Mouse (Mus musculus): ENCODE measurements around the gene Nsa2.
A peak's percentile ranks its signal among the peaks of the same experiment; 100 is the strongest.
"Not testable (repeated sequence)": the region's sequence is repeated elsewhere in the genome, so short reads cannot be mapped to it uniquely, and the experiment has no call there.

Gene Nsa2

DNA sequence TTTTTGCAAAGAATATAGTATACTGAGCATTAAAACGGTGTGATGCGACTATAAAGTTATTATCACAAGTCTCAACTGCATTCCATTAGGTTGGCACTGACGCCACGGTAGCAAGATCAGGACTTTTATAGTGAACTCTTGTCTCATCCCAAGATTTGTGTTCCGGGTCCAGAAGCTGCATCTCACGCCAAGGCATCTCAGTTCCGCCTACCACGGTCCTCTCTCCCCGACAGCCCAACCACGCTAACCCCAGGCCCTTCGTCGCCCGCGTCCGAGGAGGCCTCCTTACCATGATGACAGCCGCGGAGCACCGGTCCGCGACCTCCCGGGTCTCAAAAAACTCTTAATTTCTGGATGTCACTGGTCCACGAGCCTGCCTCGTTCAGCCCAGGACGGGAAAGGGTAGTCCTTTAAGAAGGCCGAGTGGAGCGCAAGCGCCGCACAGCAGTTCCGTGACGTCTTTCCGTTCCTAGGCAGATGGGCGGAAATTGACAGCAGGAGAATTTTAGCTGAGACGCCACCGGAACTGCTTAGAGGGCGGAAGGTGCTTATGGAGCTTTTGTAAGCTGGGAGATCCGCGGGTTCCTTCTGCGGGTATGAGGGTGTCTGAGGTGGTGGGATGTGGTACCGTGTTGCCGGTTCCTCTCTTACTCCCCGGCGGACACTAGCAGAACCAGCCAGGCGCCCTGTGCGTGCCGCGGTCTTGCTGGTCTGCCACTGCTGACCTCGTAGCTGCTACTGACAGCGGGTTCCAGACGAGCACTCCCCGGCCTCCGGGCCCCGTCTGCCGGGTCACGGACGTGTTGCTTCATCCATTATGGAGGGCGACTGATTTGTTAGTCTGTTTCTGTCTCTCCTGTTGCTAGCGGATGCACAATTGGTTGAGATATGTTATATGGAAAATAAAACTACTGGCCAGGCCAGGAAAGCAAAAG lies at the start of gene Nsa2, which contains the start of gene Gfm2:
Nsa2 (minus strand) TSS at position 472 of the 935 bp plus-strand sequence.
Gfm2 (plus strand) TSS at position 472 of the 935 bp plus-strand sequence.
- DNase-seq (ENCODE audit: low read depth, low spot score) = peak; percentile 91

DNA sequence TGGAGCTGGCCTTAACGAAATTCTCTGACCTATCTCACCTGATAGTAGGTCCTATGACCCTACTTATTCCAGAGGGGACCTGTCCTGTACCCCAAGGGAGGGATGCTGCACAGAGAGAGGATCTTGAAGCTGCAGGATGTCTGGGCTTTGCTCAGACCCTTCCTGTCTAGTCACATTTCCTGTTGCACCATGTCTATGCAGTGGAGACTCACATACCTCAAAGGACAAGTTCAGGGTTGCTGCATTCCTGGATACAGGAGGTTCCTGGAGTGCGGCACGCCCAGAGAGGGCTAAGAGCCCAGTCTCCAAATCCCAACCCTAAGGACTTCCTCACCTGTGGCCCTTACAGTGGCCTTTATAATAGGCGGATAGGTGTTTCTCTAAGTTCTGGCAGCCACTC lies 48.6 kb upstream of the Nsa2 start:
- DNase-seq (ENCODE audit: low read depth, low spot score) = no peak

DNA sequence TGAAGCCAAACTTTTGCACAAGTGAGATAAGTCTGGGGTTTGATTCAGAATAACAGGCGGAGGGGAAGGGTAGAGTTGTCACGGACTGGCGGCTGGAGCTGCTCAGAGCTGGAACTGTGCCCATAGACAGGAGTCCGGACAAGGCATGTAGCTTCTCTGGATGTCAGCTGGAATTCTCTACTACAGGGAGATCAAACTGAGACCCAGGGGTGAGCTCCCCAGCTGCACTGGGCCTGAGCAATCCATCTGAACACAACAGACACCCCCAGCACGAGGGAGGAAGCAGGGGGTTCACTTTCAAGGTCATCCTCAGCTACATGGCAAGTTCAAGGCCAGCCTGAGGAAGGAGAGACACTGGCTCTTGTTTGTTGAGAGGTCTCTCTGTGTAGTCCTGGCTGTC lies 46.9 kb upstream of the Nsa2 start:
- DNase-seq (ENCODE audit: low read depth, low spot score) = no peak

DNA sequence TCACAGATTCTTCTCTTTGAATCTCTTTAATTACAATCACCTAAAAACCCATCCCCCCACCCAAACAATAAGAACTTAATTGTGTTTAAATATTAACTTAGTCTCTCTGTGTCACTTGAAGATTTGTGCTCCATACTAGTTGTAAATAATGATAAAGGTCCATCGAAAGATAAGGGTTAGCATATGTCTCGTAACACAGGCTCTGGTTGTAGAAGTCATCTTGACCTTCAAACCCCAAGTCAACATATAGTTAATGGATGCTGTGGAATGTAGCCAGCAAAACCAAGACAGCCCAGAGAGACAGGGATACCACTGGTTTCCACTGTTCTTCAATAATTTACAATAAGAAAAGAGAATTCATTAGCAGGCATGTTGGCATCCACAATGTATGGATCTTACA lies 46.4 kb upstream of the Nsa2 start:
- no peak for DNase-seq (ENCODE audit: low read depth, low spot score)

DNA sequence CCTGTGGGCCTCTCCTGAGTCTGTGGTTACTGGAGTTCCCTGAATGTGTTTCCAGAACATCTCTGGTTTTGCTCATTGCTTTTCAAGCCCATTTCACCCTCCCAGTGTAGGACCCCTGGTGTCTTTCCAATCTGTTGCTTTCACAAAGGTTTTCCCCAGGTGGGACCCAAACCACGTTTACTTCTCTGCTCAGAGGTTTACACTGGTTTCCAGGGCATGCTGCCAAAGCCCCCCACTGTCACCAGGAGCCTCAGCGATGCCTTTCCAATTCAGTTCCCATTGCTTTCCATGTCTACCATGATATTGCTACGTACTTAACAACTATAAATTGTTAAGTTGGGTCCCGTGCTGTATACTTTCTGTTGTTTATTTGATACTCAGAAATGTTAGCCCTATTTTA lies 45.1 kb upstream of the Nsa2 start:
- no peak for DNase-seq (ENCODE audit: low read depth, low spot score)

DNA sequence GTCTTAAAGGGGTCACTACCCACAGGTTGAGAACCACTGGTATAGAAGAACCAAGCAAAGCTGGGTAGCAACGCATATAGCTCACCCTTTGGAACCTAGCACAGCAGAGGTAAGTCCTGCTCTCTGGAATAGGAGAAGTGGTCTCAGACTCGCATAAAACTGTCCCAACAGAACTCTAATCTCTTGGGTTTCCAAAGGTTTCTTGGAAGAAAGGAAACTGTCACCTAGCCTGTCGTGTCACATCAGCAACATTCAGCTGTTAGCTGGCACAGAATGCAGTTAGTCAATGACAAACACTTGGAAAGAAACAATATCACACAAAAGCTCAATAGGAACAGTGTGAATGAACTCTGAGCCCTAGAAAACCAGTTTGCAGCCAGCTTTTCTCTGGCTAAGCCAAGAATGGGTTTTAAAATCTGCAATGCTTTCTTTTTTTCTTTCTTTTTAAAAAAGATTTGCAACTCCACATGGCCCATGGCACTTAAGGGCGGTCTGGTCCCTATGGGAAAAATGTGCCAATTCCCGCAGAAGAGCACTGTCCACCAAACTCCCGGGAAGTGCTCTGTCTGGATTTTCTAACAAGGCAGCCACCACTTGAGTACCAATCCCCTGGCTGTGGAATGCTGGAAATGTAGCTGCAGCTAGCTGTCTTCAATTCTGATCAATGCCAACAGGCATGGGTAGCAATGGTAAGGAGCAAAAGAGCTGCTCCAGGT lies 42.5 kb upstream of the Nsa2 start:
- no peak for DNase-seq (ENCODE audit: low read depth, low spot score)

DNA sequence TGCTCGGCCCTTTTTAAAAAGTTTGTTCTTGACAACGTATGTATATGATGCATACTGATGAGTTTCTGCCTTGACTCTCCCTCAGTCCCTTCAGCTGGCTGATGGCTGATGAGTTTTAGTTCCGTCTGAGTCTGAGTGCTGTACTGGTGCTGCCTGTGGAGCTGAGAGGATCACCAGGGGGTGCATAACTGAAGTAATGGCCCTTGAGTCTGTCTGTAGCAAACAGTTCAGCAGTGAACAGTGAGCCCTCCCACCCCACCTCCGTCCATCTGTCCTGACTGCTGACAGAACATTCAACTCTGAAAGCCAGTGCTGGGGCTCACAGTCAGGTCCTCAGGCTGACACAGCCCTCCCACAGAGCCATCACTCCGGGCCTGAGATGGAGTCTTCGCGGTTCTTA lies 41.2 kb upstream of the Nsa2 start:
- DNase-seq (ENCODE audit: low read depth, low spot score) = no peak

DNA sequence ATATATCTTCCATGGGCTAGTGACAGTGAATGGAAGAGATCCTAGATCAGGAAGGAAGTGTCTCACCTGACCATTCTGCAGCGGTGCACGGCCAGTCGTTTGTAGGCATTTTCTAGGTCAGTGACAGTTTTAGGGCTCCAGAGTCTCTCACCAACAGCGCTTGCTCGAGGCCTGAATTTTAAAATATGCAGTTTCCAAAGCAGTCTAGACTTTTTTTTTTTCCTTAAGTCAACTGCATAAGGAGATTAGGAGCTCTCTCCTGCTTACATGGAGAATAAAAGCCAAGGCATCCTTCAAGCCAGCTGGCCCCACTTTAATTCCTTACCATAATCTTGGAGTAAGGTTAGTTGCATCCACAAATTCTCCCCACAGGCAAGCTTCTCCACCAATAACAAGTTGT lies 39.0 kb upstream of the Nsa2 start:
- DNase-seq (ENCODE audit: low read depth, low spot score) = no peak

DNA sequence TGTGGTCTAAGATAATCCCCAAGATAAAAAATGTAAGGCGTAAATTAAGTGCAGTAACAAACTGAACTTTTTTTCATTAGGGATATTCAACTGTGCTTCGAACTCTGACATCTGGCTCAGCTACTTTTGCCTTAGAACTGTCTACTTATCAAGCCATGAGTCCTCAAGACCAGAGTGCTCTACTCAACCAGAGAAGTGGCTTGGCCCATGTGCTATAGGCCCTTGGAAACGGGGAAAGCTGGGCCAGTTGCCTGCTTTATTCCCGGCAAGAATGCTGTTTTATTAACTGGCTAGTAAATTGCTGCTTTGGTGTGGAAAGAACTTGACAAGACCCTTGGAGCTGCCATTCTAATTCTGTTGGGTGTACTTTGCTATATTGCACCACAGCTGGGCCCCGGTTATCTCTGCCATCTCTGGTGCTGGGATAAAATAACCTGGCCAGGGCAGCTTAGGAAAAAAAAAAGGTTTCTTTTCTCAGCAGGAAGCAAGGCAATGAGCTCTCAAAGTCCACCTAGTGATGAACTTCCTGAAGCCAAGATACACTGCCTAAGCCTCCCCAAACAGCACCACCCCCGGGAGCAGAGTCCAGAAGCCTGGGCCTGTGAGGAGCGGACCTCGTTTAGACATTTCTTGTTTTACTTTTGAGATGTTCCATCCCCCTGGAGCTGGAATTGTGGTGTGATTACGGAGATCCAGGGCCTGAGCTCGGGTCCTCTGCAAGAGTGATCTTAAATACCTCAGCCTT lies 38.0 kb upstream of the Nsa2 start:
- no peak for DNase-seq (ENCODE audit: low read depth, low spot score)

DNA sequence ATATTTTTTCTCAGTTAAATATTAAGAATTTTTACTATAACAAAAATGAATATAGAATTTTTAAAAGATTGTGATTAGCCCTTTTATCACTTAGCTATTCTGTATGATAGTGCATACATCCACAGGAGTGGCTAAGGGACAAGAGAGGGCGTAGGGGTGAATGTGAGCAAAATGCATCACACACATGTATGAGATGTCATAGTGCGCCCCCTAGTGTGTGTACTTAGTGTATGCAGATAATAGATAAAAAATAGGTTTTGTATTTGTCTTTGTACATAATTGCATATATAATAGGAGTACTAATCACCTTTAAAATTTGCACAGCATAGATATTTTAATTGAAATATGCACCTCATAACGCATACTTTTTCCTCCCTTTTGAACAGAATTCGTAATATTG lies 8.1 kb upstream of the Nsa2 start:
- DNase-seq (ENCODE audit: low read depth, low spot score) = peak; percentile 11

DNA sequence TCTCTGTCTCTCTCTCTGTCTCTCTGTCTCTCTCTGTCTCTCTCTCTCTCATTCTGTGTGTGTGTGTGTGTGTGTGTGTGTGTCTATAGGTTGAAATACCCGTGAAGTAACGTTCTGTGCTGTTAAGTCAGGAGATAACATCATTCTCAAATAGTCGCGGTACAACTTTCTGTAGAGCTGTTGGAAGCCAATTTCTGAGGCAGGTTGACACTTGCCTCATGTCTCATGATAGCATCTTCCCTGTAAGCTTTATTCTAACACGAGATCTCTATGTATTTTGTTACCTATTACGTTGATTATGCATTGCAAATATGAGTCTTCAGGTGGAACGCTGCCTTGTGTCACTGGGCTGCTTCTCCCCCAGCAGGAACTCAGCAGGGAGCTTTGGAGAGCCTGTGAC lies 4.6 kb upstream of the Nsa2 start:
- no peak for DNase-seq (ENCODE audit: low read depth, low spot score)

DNA sequence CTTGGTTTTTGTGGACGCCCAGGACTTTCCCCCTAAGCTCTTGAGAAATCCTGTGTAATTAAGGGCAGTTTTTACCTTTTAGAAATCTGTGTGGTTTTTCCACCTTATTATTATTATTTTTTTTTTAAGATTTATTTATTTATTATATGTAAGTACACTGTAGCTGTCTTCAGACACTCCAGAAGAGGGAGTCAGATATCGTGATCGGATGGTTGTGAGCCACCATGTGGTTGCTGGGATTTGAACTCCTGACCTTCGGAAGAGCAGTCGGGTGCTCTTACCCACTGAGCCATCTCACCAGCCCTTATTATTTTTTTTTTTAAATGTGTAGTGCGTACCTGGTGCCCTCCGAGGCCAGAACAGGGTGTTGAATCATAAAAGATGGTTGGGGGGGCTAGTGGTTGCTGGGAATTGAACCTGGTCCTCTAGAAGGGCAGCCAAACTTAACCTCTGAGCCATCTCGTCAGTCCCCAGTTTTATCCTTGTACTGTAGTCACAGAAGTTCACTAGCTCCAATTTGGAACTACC lies 731 bp upstream of the Nsa2 start:
- not testable (repeated sequence) for DNase-seq (ENCODE audit: low read depth, low spot score)

DNA sequence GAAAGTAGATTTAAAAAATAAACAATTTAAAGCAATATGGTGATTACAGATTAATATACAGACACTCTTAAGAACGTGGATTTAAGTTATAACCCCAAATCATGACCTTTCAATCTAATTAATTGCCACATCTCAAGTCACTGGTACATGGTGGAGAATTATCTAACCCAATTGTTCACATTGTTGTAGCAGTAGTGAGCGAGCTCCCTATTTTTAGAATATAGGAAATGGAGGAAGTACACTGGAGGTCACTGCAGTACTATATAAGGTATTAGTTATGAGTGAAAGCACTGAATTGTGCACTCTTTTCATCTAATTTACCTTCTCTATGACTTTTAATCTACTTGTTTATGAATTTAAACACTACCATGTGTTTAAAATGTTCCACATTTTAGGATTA lies 7.3 kb downstream of the Nsa2 start:
- DNase-seq (ENCODE audit: low read depth, low spot score) = not testable (repeated sequence)

DNA sequence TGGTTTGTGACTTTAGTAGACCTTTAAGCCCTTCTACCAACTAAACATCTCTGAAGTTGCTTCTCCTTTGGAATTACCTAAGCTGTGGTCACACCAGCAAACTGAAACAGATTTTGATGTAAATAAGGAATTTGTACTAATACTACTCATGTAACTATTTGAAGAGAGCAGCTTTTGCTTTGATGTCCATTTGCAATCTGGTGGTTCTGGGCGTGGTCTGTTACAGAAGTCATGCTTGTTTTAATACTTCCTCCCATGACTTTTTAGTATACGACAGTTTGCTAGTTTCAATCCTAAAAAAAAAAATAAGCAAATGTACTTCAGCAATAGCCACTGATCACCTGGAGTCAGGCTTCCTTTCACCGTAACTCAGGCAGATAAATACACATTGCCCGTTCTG lies 8.1 kb downstream of the Nsa2 start:
- DNase-seq (ENCODE audit: low read depth, low spot score) = not testable (repeated sequence)

DNA sequence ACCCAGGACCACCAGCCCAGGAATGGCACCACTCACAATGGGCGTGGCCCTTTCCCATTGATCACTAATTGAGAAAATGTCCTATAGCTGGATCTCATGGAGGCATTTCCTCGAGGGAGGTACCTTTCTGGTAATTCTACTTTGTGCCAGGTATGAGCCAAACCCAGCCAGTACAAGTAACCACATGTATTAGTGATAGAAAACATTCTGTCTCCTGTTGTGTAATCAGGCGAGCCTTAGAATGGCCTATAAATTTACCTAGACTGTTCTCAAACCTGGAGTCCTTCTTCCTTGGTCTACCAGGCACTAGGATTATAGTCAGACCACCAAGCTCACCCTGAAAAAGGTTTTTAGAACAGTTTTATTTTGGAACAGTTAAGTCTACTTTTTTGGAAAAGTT lies 16.4 kb downstream of the Nsa2 start:
- no peak for DNase-seq (ENCODE audit: low read depth, low spot score)

DNA sequence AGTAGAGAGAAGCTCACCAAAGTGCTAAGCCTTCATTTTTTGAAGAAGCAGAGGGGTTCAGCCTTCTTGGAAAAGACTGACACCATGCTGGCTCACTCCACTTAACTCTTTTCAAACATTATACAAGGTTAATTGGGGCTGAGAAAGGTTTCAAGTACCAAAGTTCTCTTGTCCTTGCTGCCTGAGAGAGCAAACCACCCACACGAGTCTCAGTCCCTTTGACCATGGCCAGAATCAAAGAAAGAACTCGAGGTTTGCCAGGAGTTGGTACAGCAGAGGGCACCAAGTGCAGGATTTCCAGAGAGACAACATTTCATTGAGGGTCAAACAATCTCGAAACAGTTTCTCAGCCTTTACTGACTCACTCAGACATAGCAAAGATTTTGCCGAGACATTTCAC lies 28.7 kb downstream of the Nsa2 start:
- no peak for DNase-seq (ENCODE audit: low read depth, low spot score)

DNA sequence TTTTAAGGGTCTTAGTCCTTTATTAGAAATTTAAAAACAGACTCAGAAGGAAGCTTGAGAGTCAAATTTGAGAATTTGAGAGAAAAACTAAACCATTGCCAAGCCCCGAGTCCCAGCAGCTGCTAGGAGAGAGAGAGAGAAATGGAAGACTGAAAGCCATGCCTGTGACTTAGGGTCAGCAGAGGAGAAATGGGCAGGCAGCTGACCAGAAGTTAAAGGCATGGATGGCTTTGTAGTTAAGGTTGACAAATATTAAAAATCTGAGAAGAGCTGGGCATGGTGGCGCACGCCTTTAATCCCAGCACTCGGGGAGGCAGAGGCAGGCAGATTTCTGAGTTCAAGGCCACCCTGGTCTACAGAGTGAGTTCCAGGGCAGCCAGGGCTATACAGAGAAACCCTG lies 30.0 kb downstream of the Nsa2 start:
- not testable (repeated sequence) for DNase-seq (ENCODE audit: low read depth, low spot score)

DNA sequence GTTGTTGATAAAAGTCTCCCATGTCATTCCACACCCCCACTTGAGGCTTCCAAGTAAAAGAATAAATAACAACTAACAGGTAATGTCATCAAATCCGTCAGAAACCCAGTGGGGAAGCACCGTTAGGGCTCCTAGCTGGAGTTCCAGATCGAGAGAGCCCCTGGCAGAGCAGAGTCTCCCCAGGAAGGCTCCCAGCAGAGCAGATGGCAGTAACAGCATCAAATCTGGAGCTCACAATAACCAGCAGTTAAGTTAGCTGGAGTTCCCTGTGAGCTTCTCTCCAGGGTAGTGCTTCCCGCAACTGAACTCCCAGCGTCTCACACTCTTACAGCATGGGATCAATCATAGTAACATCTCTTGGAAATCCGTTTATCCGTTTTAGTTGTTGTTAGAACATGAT lies 32.7 kb downstream of the Nsa2 start:
- no peak for DNase-seq (ENCODE audit: low read depth, low spot score)

DNA sequence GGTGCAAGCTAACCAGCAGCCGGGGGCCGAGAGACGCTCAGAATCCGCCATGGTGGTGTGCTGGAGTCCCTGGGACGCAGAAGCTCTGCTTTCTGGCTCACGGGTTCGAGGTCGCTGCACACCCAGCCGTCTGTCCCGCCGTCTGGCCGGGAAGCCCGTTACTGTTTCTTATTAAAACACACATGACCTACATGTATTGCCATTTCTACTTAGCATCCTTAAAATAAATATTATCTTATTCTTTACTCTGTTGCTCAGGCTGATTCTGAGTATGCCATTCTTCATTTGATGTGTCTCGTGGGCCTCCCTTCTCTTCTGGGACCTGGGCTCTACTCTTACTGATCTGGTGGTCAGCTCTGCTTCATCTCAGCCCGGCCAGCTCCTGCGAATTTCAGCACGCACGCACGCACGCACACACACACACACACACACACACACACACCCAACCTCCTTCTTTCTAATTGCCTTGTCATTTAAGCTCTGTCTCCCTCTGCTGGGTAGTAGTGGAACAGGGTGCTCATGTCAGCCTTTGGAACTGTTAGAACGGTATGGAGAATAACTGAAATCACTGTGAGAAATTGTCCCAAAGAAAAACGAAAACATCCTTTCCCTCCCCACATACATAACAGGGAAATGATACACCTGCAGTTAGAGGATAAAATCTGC lies 38.4 kb downstream of the Nsa2 start, which contains the start of gene Gm6169:
Gm6169 (minus strand) TSS at position 51 of the 666 bp plus-strand sequence.
- DNase-seq (ENCODE audit: low read depth, low spot score) = peak; percentile 16

DNA sequence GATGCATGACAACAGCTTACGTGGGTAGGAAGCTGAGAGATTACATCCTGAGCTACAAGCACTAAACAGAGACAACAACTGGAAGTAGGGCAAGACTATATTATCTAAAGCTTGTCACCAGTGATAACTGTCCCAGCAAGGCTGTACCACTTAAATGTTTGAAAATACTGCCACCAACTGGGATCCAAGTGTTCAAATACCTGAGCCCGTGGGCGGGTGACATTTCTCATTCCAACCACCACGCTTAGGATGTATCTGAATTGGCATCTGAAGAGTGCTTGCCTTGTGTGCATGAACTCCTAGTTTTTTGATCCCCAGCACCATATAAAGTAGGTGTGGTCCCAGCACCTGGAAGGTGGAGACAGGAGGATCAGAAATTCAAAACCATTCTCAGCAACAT lies 42.0 kb downstream of the Nsa2 start:
- no peak for DNase-seq (ENCODE audit: low read depth, low spot score)

DNA sequence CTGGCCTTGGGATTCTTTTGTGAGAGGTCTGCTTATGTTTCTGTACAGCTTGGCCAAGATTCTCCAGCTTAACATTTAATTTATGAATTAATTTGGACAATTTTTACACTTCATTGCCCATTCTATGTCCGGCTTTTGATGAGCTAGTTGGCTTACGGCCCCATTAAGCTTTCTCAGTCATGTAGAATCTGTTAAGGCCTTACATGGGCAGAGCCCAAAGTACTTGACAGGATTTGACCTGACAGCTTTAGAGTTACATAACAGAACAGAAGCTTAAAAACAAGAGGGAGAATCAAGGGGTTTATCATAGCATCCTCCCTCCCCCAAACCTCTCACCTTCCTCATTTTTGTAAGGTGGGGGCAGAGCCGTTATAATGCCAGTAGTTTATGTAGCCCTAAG lies 49.6 kb downstream of the Nsa2 start:
- no peak for DNase-seq (ENCODE audit: low read depth, low spot score)
